Mouse (Mus musculus) embryonic fibroblast, embryonic 13.5 days (primary cell): ENCODE measurements at regions not wholly inside any gene's neighbourhood (a gene's known extent, or its start where the extent isn't known, plus 50 kb on each side); places are given as distances from the start of the nearest gene placed in this dataset.

ENCODE experiments used
- CTCF ChIP-seq: IDR thresholded peaks from 2 replicates; pipeline ENCODE4 v1.5.1; 2011; ENCODE audit warnings: mild to moderate bottlenecking, control low read depth, low read length, moderate library complexity, borderline replicate concordance; ENCODE audit not compliant: insufficient read depth
- POLR2A ChIP-seq: IDR thresholded peaks from 2 replicates; pipeline ENCODE4 v1.6.1; 2011; ENCODE audit warnings: low read depth, mild to moderate bottlenecking, control low read depth, low read length, moderate library complexity

DNA sequence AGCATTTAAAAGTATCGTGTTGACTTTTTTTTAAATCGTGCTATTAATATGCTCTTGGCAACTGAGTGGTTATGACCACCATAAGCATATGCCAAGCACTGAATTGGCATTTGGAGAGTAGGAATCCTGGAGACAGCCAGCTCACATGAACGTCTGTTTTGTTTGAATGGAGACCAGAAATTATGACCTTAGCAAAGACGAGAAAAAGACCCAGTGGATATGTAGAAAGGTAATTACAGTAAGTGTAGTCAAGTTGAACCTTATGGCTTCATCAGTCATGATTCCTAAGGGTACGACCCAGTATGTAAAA, 308.8 kb upstream of the Mpped2 start:
- TF ChIP-seq CTCF, result no peak
- no peak for TF ChIP-seq POLR2A
